Mouse (Mus musculus) embryonic facial prominence, embryonic 12.5 days (tissue): ENCODE measurements around the gene Olfr1111. TPM values are rescaled to one million over a fixed set of nuclear protein-coding genes. Genes with fewer than 3 reads are reported as not detected.
"Not testable (repeated sequence)": the region's sequence is repeated elsewhere in the genome, so short reads cannot be mapped to it uniquely, and the experiment has no call there.

Source experiments
- ATAC-seq: fragments of 200-750 bp; cut with Nextera tagmentation; 2 replicates; pipeline ENCODE4 v1.8.0; 2017; ENCODE audit not compliant: insufficient number of reproducible peaks, insufficient read depth, low FRiP score, low TSS enrichment
- H3K27ac ChIP-seq: fragments of 300-500 bp; sonication (generic); 2 replicates; pipeline ENCODE4 v1.5.1; 2016; ENCODE audit warnings: mild to moderate bottlenecking
- H3K27me3 ChIP-seq: fragments of 300-500 bp; sonication (generic); 2 replicates; pipeline ENCODE4 v1.6.1; 2016; ENCODE audit warnings: mild to moderate bottlenecking, moderate library complexity
- H3K36me3 ChIP-seq: fragments of 300-500 bp; sonication (generic); 2 replicates; pipeline ENCODE4 v1.6.1; 2016; ENCODE audit warnings: mild to moderate bottlenecking
- H3K4me1 ChIP-seq: fragments of 300-500 bp; sonication (generic); 2 replicates; pipeline ENCODE4 v1.6.1; 2016
- H3K4me2 ChIP-seq: fragments of 300-500 bp; sonication (generic); replicated peaks from 2 replicates; pipeline ENCODE4 v1.6.1; 2016; ENCODE audit warnings: mild to moderate bottlenecking, moderate library complexity
- H3K4me3 ChIP-seq: fragments of 300-500 bp; sonication (generic); 2 replicates; pipeline ENCODE4 v1.5.1; 2016; ENCODE audit warnings: mild to moderate bottlenecking
- H3K9ac ChIP-seq: fragments of 300-500 bp; sonication (generic); 2 replicates; pipeline ENCODE4 v1.6.1; 2016; ENCODE audit warnings: mild to moderate bottlenecking, moderate library complexity
- H3K9me3 ChIP-seq: fragments of 300-500 bp; sonication (generic); 2 replicates; pipeline ENCODE4 v1.6.1; 2016; ENCODE audit warnings: mild to moderate bottlenecking, moderate library complexity
- WGBS: fragments of 180-500 bp; shearing (Covaris S2); methylation state at CpG from one replicate; pipeline ENCODE4 v1.1.7; 2016; 5-methylcytosine and 5-hydroxymethylcytosine counted together
- polyA plus RNA-seq: library from polyadenylated mRNA; unstranded; fragments of >200 nt; fragmentation: Nextera tagmentation; extraction: Ambion mirVana; gene quantifications from 2 replicates; pipeline ENCODE4 v1.2.1, GENCODE M21; 2016

Gene Olfr1111
- polyA plus RNA-seq: not detected in 2 replicates

- no peak within 1 kb of the TSS for H3K27ac ChIP-seq
- no peak within 1 kb of the TSS for H3K4me2 ChIP-seq
- no peaks in the 10 kb centered on the region for H3K27me3 ChIP-seq
- no peak within 1 kb of the TSS for H3K4me3 ChIP-seq
- ATAC-seq: no peak
- H3K9ac ChIP-seq: no peak within 1 kb of the TSS
- no peaks in the 10 kb centered on the region for H3K4me1 ChIP-seq
- no peaks in the 10 kb centered on the region for H3K36me3 ChIP-seq
- H3K9me3 ChIP-seq: no peaks in the 10 kb centered on the region
These were observed at the start of gene Olfr1111 for GRCm38 (mm10) chr2:87152524-87152923. Gene Olfr1111 (minus strand): TSS chr2:87152624.

- Histone ChIP-seq H3K4me2 (no peak within 1 kb of the TSS), H3K9ac (no peak within 1 kb of the TSS), H3K27me3 (no peaks in the 10 kb centered on the region), H3K27ac (no peak within 1 kb of the TSS), H3K4me3 (no peak within 1 kb of the TSS), H3K4me1 (no peaks in the 10 kb centered on the region), H3K9me3 (no peaks in the 10 kb centered on the region), H3K36me3 (no peaks in the 10 kb centered on the region)
- WGBS: 89% methylated on average over 1 of the region's 1 CpGs
- no peak for ATAC-seq
These were observed 35.1 kb upstream of the Olfr1111 start, which contains the start of gene Olfr1112 for GRCm38 (mm10) chr2:87187498-87187897. Gene Olfr1112 (plus strand): TSS chr2:87187798.

- H3K27ac ChIP-seq, H3K9me3 ChIP-seq, H3K4me1 ChIP-seq: not testable (repeated sequence)
These were observed 15.3 kb upstream of the Olfr1111 start for GRCm38 (mm10) chr2:87167731-87168130.

GRCm38 (mm10) chr2:87140200-87140599 is 12.2 kb downstream of the Olfr1111 start, which contains the start of gene Olfr1110:
Gene Olfr1110 (minus strand): TSS chr2:87140300.
- no peak within 1 kb of the TSS for H3K4me3 ChIP-seq
- 91% methylated on average over 1 of the region's 1 CpGs for whole genome bisulfite sequencing
- H3K36me3 ChIP-seq: no peaks in the 10 kb centered on the region
- no peaks in the 10 kb centered on the region for H3K27me3 ChIP-seq
- ATAC-seq: no peak
- H3K4me2 ChIP-seq: no peak within 1 kb of the TSS
- H3K27ac ChIP-seq: no peak within 1 kb of the TSS
- no peaks in the 10 kb centered on the region for H3K4me1 ChIP-seq
- H3K9ac ChIP-seq: no peak within 1 kb of the TSS
- no peaks in the 10 kb centered on the region for H3K9me3 ChIP-seq

More at GRCm38 (mm10) chr2:87167731-87168130, 15.3 kb upstream of the Olfr1111 start:
- not testable (repeated sequence) for H3K27me3 ChIP-seq, H3K4me3 ChIP-seq, H3K4me2 ChIP-seq, ATAC-seq, H3K9ac ChIP-seq, H3K36me3 ChIP-seq
- WGBS: 77% methylated on average over 2 of the region's 2 CpGs

- Histone ChIP-seq H3K4me3 (no peak within 1 kb of the TSS), H3K4me2 (no peak within 1 kb of the TSS), H3K27ac (no peak within 1 kb of the TSS), H3K27me3 (no peaks in the 10 kb centered on the region), H3K9me3 (no peaks in the 10 kb centered on the region), H3K36me3 (no peaks in the 10 kb centered on the region), H3K4me1 (no peaks in the 10 kb centered on the region), H3K9ac (no peak within 1 kb of the TSS)
- ATAC-seq: no peak
These were observed 38.0 kb downstream of the Olfr1111 start, which contains the start of gene Olfr259 for GRCm38 (mm10) chr2:87114467-87114866. Gene Olfr259 (minus strand): TSS chr2:87114567.

Other genes starting within 250 kb of the Olfr1111 start
- not detected in 2 replicates for gene Olfr1098, start 228.1 kb downstream of the Olfr1111 start, polyA plus RNA-seq
- gene Olfr1099, start 191.9 kb downstream of the Olfr1111 start, polyA plus RNA-seq: not detected in 2 replicates
- not detected in 2 replicates for gene Olfr1100, start 172.7 kb downstream of the Olfr1111 start, polyA plus RNA-seq
- not detected in 2 replicates for gene Olfr1101, start 161.4 kb downstream of the Olfr1111 start, polyA plus RNA-seq
- gene Olfr1102, start 154.2 kb downstream of the Olfr1111 start, polyA plus RNA-seq: not detected in 2 replicates
- gene Olfr1104, start 125.5 kb downstream of the Olfr1111 start, polyA plus RNA-seq: not detected in 2 replicates
- gene Olfr1105, start 116.1 kb downstream of the Olfr1111 start, polyA plus RNA-seq: not detected in 2 replicates
- not detected in 2 replicates for gene Olfr1106, start 100.4 kb downstream of the Olfr1111 start, polyA plus RNA-seq
- not detected in 2 replicates for gene Olfr1107, start 76.8 kb downstream of the Olfr1111 start, polyA plus RNA-seq
- gene Olfr1109, start 56.6 kb downstream of the Olfr1111 start, polyA plus RNA-seq: not detected in 2 replicates
- not detected in 2 replicates for gene Olfr259, start 38.1 kb downstream of the Olfr1111 start, polyA plus RNA-seq
- not detected in 2 replicates for gene Olfr1110, start 12.3 kb downstream of the Olfr1111 start, polyA plus RNA-seq
- gene Olfr1112, start 35.2 kb upstream of the Olfr1111 start, polyA plus RNA-seq: not detected in 2 replicates
- gene Olfr1113, start 56.3 kb upstream of the Olfr1111 start, polyA plus RNA-seq: not detected in 2 replicates
- not detected in 2 replicates for gene Olfr1115, start 95.4 kb upstream of the Olfr1111 start, polyA plus RNA-seq
- not detected in 2 replicates for gene Olfr1116, start 114.9 kb upstream of the Olfr1111 start, polyA plus RNA-seq
- not detected in 2 replicates for gene Olfr1118, start 155.0 kb upstream of the Olfr1111 start, polyA plus RNA-seq
- not detected in 2 replicates for gene Olfr1120, start 202.2 kb upstream of the Olfr1111 start, polyA plus RNA-seq
- not detected in 2 replicates for gene Olfr1121, start 217.3 kb upstream of the Olfr1111 start, polyA plus RNA-seq
- gene Olfr1122, start 233.2 kb upstream of the Olfr1111 start, polyA plus RNA-seq: not detected in 2 replicates